ENCODE assay signal across 7 mouse cellular contexts in genomic region chr7:130646762-130647139, GRCm38 (mm10).
DNase-seq lines count a peak whose midpoint lies in the region; ATAC-seq and TF ChIP-seq lines count a peak whose summit lies in the region.

No protein-coding gene starts in this region.

- peak; percentile 82 for DNase-seq in T-cell, adult 2 months (ENCODE audit: low spot score)
- DNase-seq in heart, adult 18-20 months: peak; percentile 88 to 93
- peak; percentile 86 for DNase-seq in kidney, adult 18-20 months
- peak; percentile 96 for DNase-seq in lung, postnatal 0 days (ENCODE audit: low spot score)
- DNase-seq in ovary, adult 18-20 months (ENCODE audit: low spot score): peak; percentile 73
- DNase-seq in urinary bladder, postnatal 25 days (ENCODE audit: low spot score): peak; percentile 62

- TF ChIP-seq POLR2A in cortical plate, adult 2 months (IDR thresholded peaks at IDR 0.05; ENCODE audit: extremely low read depth, insufficient read depth, low read length): no peak

- H3K9ac ChIP-seq in lung, postnatal 0 days (replicated peaks; ENCODE audit: low read depth): peak overlapping the region; percentile 88

- no peak overlapping the region for H3K27ac ChIP-seq in cortical plate, adult 2 months (ENCODE audit: insufficient read depth, low read length)
- H3K27ac ChIP-seq in lung, postnatal 0 days (ENCODE audit: low read length): peak overlapping the region; percentile 97

- peak overlapping the region; percentile 98 for H3K4me2 ChIP-seq in lung, postnatal 0 days (replicated peaks; ENCODE audit: low read depth, low read length)

- H3K9me3 ChIP-seq in lung, postnatal 0 days (ENCODE audit: low read length): no peaks in the 10 kb centered on the region

- TF ChIP-seq CTCF in cortical plate, adult 2 months (IDR thresholded peaks at IDR 0.05; ENCODE audit: extremely low read depth, insufficient read depth, low read length): no peak
- TF ChIP-seq CTCF in lung, postnatal 0 days (IDR thresholded peaks at IDR 0.05): no peak

- no peaks in the 10 kb centered on the region for H3K36me3 ChIP-seq in lung, postnatal 0 days (ENCODE audit: insufficient read depth, low read length)

- no peaks in the 10 kb centered on the region; the same call in 1 of the 2 replicates for H3K4me1 ChIP-seq in cortical plate, adult 2 months (ENCODE audit: control insufficient read depth, insufficient read depth, low read length)
- H3K4me1 ChIP-seq in lung, postnatal 0 days (ENCODE audit: insufficient read depth, low read depth, low read length): peaks cover 20% of the 10 kb centered on the region; the same call in 1 of the 2 replicates

- ATAC-seq in lung, postnatal 0 days: peak; percentile 76

- no peak for TF ChIP-seq EP300 in lung, postnatal 0 days (IDR thresholded peaks at IDR 0.05)

- peak overlapping the region; percentile 38 for H3K4me3 ChIP-seq in cortical plate, adult 2 months (ENCODE audit: insufficient read depth, low read length)
- H3K4me3 ChIP-seq in lung, postnatal 0 days (ENCODE audit: low read depth, low read length): peak overlapping the region; percentile 60

- WGBS in lung, postnatal 0 days: under 1% methylated on average over 16 of the region's 18 CpGs

- H3K27me3 ChIP-seq in lung, postnatal 0 days (replicated peaks; ENCODE audit: insufficient read depth, low read length): no peaks in the 10 kb centered on the region
